Mouse (Mus musculus): ENCODE measurements around the gene Rdh9. TPM values are rescaled to one million over a fixed set of nuclear protein-coding genes. Genes with fewer than 3 reads are reported as not detected.
"Not testable (repeated sequence)": the region's sequence is repeated elsewhere in the genome, so short reads cannot be mapped to it uniquely, and the experiment has no call there.

Gene Rdh9
- polyA plus RNA-seq, 1 experiment from 2014 or later: 0.09 TPM

DNA sequence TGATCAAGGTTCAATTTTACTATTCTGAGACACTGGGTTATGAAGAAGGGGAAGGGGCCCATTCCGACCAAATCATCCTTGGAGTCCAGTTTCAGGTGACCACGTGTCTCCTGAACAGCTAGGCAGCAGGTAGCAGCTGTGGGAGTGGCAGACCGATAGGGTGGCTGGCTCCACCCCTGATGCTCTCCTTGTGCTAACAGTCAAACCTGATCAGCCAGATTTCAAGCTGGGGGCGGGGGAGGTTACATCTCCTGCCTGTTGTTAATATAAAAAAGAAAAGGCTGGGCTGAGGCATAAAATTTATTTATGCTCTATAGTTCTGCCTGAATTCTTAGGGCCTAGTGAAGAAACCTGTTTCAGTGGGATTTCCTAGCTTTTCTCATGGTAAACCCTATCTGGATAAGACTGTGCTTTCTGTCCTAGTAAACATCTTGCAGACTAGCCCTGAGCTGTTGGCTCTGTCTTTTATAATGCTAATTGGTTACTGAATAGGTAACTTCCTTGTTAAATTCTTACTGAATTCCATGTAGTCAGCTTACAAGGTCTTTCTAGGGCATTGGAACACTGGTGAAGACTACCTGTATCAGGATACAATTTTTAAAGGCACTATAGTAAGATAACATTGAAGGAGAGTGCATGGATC lies 41.2 kb downstream of the Rdh9 start:
- ATAC-seq (ENCODE audit: insufficient number of reproducible peaks, insufficient read depth, low FRiP score, low TSS enrichment); H3K4me2 ChIP-seq (replicated peaks); H3K27ac ChIP-seq; H3K9me3 ChIP-seq; H3K9ac ChIP-seq; H3K4me1 ChIP-seq; H3K36me3 ChIP-seq; H3K4me3 ChIP-seq; H3K27me3 ChIP-seq: not testable (repeated sequence)
- 69% methylated on average over 4 of the region's 4 CpGs for WGBS

DNA sequence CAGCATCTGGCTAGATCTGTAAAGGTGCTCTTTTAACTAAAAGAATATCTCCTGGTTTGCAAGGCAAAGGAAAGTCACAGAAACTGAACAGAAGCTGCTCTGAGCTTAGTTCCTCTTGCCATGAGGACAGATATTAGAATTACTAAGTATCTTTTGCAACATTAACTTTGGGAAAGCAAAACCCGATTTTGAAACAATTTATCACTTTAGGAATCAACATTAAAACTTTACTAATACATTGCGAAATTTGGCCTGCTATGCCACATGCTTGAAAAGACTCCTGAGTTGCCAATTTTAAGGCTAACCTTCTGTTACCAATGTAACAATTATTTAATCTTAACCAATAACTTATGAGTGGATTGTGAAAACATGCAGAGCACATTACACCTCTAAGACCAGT lies 45.6 kb downstream of the Rdh9 start:
- not testable (repeated sequence) for H3K9ac ChIP-seq; H3K4me2 ChIP-seq (replicated peaks); H3K9me3 ChIP-seq; H3K27me3 ChIP-seq; H3K36me3 ChIP-seq; H3K4me1 ChIP-seq; ATAC-seq (ENCODE audit: insufficient number of reproducible peaks, insufficient read depth, low FRiP score, low TSS enrichment); H3K4me3 ChIP-seq; H3K27ac ChIP-seq
- 88% methylated on average over 2 of the region's 2 CpGs for WGBS

DNA sequence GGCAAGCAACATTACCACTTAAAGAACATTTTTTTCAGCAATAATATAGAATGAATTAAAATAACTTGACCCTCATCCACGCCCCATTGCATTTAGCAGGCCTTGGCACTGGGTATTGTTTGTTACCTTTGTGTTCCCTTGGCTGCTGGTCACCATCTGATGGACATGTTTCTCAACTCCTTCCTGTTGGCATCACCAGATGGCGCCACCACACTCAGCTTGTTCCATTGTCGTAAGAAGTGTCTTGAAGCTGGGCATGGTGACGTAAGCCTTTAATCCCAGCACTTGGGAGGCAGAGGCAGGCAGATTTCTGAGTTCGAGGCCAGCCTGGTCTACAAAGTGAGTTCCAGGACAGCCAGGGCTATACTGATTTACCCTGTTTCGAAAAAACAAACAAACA lies 49.2 kb downstream of the Rdh9 start:
- no peak for ATAC-seq (ENCODE audit: insufficient number of reproducible peaks, insufficient read depth, low FRiP score, low TSS enrichment)
- H3K4me3 ChIP-seq: no peak overlapping the region
- WGBS: 80% methylated on average over 6 of the region's 6 CpGs
- H3K27me3 ChIP-seq: no peaks in the 10 kb centered on the region
- no peaks in the 10 kb centered on the region for H3K36me3 ChIP-seq
- H3K9ac ChIP-seq: no peak overlapping the region
- H3K4me2 ChIP-seq (replicated peaks): no peak overlapping the region
- no peak overlapping the region for H3K27ac ChIP-seq
- H3K9me3 ChIP-seq: no peaks in the 10 kb centered on the region
- no peaks in the 10 kb centered on the region for H3K4me1 ChIP-seq

DNA sequence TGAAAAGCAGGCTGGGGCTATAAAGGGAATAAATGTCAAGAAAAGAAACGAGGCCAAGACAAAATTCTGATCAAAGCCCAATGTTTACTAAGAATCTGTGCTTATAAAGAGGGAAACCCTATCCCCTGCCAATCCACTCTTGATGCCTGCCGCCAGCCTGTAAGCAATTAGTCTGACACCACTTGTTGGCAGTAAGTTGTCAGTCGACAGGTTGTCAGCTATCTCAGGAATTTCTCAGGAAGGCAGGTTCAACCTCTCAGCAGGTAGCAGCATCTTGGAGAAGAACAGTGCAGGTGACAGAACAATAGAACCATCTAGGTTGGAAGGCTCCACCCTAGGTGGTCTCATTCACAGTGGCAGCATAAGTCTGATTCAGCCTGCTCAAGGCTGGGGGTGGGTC lies 52.9 kb downstream of the Rdh9 start:
- Histone ChIP-seq H3K27me3 (no peaks in the 10 kb centered on the region), H3K4me1 (no peaks in the 10 kb centered on the region), H3K9me3 (no peaks in the 10 kb centered on the region), H3K4me3 (no peak overlapping the region), H3K27ac (no peak overlapping the region), H3K9ac (no peak overlapping the region), H3K36me3 (no peaks in the 10 kb centered on the region), H3K4me2 (replicated peaks) (no peak overlapping the region)
- 63% methylated on average over 3 of the region's 3 CpGs for WGBS
- no peak for ATAC-seq (ENCODE audit: insufficient number of reproducible peaks, insufficient read depth, low FRiP score, low TSS enrichment)

DNA sequence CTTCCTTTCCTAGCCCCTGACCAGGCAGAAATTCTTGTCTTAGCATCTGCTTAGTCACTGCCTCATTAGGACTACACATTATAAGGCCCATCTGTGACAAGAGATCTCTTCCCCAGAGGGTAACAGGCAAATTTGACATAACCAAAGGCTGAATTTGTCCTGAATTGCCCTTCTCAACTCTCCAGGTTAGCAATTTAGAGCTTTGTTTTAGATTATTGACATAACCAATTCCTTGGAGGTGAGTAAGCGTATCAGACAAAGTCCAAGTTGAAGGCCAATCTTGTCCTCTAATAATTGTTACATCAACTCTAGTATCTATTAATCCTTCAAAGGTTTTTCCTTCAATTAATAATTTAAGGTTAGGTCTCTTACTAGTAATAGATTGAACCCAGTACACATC lies 58.0 kb downstream of the Rdh9 start:
- not testable (repeated sequence) for ATAC-seq (ENCODE audit: insufficient number of reproducible peaks, insufficient read depth, low FRiP score, low TSS enrichment); H3K4me3 ChIP-seq; H3K4me2 ChIP-seq (replicated peaks); H3K4me1 ChIP-seq; H3K27ac ChIP-seq; H3K36me3 ChIP-seq; H3K27me3 ChIP-seq; H3K9ac ChIP-seq; H3K9me3 ChIP-seq
- 91% methylated on average over 1 of the region's 1 CpGs for WGBS

DNA sequence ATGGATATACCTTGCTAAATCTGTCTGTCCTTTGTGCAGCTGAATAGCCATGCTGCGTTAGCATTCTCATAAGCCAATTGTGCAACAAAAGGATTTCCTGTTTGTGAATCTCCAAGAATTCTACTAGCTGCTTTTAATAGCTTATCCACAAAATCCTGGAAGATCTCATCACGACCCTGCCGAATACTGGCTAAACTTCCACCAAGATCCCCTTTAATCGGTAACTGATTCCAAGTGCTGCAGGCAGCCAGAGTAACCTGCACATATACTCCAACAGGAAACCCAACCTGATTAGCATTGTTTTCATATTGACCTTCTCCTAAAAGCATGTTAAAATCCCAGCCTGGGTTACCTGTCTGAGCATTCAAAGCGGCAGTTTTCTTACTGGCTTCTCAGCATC lies 59.1 kb downstream of the Rdh9 start:
- ATAC-seq (ENCODE audit: insufficient number of reproducible peaks, insufficient read depth, low FRiP score, low TSS enrichment): no peak

DNA sequence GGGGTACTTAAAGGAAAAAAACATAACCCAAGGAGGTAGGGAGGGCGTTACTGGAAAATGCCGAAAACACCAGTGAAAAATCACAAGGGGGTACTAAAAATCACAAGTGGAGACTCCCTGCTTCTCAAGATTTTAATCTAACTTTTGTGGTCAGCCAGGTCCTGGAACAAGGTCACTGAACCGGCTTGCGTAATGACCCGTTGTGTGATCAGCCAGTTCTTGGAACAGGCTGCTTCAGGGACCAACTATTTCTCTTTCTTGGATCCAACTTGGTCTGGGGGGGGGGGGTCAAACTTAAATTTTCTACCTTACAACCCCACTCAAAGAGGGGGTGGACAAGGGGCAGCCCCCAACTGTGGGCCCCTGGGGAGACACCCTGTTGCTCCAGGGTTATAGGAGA lies 61.6 kb downstream of the Rdh9 start:
- not testable (repeated sequence) for ATAC-seq (ENCODE audit: insufficient number of reproducible peaks, insufficient read depth, low FRiP score, low TSS enrichment); H3K9me3 ChIP-seq; H3K9ac ChIP-seq; H3K27me3 ChIP-seq; H3K27ac ChIP-seq; H3K4me2 ChIP-seq (replicated peaks); H3K4me3 ChIP-seq; H3K36me3 ChIP-seq; H3K4me1 ChIP-seq
- 96% methylated on average over 5 of the region's 5 CpGs for WGBS

More for the DNA sequence above, 59.1 kb downstream of the Rdh9 start:
- Histone ChIP-seq H3K27me3 (no peaks in the 10 kb centered on the region), H3K9ac (no peak overlapping the region), H3K4me2 (replicated peaks) (no peak overlapping the region), H3K36me3 (no peaks in the 10 kb centered on the region), H3K4me1 (no peaks in the 10 kb centered on the region), H3K9me3 (no peaks in the 10 kb centered on the region), H3K27ac (no peak overlapping the region), H3K4me3 (no peak overlapping the region)
- 83% methylated on average over 5 of the region's 5 CpGs for WGBS

DNA sequence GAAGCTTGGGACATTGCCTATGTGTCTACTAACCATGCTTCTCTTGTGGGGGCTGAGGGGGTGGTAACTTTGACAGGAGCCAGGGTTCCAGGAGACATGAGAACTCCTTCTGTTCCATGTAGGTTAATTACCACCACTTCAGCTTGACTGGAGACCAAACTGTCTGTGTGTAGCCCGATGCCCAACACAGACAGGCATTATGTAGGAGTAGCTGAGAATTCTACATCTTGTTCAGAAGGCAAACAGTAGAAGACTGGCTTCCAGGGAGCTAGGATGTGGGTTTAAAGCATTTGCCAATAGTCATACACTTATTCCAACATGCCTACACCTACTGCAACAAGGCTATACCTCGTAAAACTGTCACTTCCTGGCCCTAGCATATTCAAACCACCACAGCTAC lies 62.4 kb downstream of the Rdh9 start:
- no peak for ATAC-seq (ENCODE audit: insufficient number of reproducible peaks, insufficient read depth, low FRiP score, low TSS enrichment)
- no peaks in the 10 kb centered on the region for H3K4me1 ChIP-seq
- no peak overlapping the region for H3K27ac ChIP-seq
- H3K9ac ChIP-seq: no peak overlapping the region
- H3K9me3 ChIP-seq: no peaks in the 10 kb centered on the region
- WGBS: 84% methylated on average over 2 of the region's 2 CpGs
- no peaks in the 10 kb centered on the region for H3K36me3 ChIP-seq
- no peaks in the 10 kb centered on the region for H3K27me3 ChIP-seq
- no peak overlapping the region for H3K4me3 ChIP-seq
- no peak overlapping the region for H3K4me2 ChIP-seq (replicated peaks)

DNA sequence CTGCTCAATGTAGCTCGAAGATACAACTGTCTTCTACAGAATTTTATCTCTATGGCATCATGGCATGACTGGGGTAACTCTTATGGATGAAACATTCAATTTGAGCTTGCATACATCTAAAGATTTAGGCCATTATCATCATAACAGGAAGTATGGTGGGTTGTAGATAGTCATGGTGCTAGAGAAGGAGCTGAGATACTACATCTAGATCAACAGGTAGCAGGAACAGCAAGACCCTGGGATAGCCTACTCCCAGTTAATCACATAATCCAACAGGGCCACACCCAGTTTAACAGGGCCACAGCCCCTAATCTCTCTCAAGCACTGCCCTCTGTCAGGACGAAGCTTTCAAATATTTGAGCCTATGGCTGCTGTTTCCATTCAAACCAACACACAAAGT lies 64.6 kb downstream of the Rdh9 start:
- Histone ChIP-seq H3K4me2 (replicated peaks) (no peak overlapping the region), H3K27ac (no peak overlapping the region), H3K9ac (no peak overlapping the region), H3K27me3 (no peaks in the 10 kb centered on the region), H3K9me3 (no peaks in the 10 kb centered on the region), H3K4me1 (no peaks in the 10 kb centered on the region), H3K4me3 (no peak overlapping the region), H3K36me3 (no peaks in the 10 kb centered on the region)
- 68% methylated on average over 2 of the region's 2 CpGs for WGBS
- ATAC-seq (ENCODE audit: insufficient number of reproducible peaks, insufficient read depth, low FRiP score, low TSS enrichment): no peak

Other genes with a start within 250 kb of the Rdh9 start
- gene Nxph4, start 241.8 kb upstream of the Rdh9 start, polyA plus RNA-seq (2016; fragmentation: Nextera tagmentation; extraction: Ambion mirVana): 6.5 and 8.0 TPM in 2 replicates
- gene Lrp1, start 155.2 kb upstream of the Rdh9 start, polyA plus RNA-seq (2016; fragmentation: Nextera tagmentation; extraction: Ambion mirVana): 115 TPM in 2 replicates
- gene Stat6, start 133.4 kb upstream of the Rdh9 start, polyA plus RNA-seq (2016; fragmentation: Nextera tagmentation; extraction: Ambion mirVana): 13.0 and 13.3 TPM in 2 replicates
- 9.0 and 11.9 TPM in 2 replicates for gene Nemp1, start 109.5 kb upstream of the Rdh9 start, polyA plus RNA-seq (2016; fragmentation: Nextera tagmentation; extraction: Ambion mirVana)
- gene Nab2, start 107.8 kb upstream of the Rdh9 start, polyA plus RNA-seq (2016; fragmentation: Nextera tagmentation; extraction: Ambion mirVana): 18.8 and 19.5 TPM in 2 replicates
- 0.20 and 0.58 TPM in 2 replicates for gene Myo1a, start 71.2 kb upstream of the Rdh9 start, polyA plus RNA-seq (2016; fragmentation: Nextera tagmentation; extraction: Ambion mirVana)
- gene Tac2, start 51.9 kb upstream of the Rdh9 start, polyA plus RNA-seq (2016; fragmentation: Nextera tagmentation; extraction: Ambion mirVana): 1.2 and 2.1 TPM in 2 replicates
- gene Zbtb39, start 36.8 kb upstream of the Rdh9 start, polyA plus RNA-seq (2016; fragmentation: Nextera tagmentation; extraction: Ambion mirVana): 4.8 and 5.2 TPM in 2 replicates
- gene Gpr182, start 24.7 kb upstream of the Rdh9 start, polyA plus RNA-seq (2016; fragmentation: Nextera tagmentation; extraction: Ambion mirVana): 0.48 and 0.70 TPM in 2 replicates
- gene Rdh1, start 16.7 kb upstream of the Rdh9 start, polyA plus RNA-seq (2016; fragmentation: Nextera tagmentation; extraction: Ambion mirVana): not detected in 2 replicates
- gene Rdh16f1, start 16.6 kb upstream of the Rdh9 start, polyA plus RNA-seq (2016; fragmentation: Nextera tagmentation; extraction: Ambion mirVana): 0.09 TPM in 1 of 2 replicates, not detected in the other
- not detected in 2 replicates for gene Rdh16, start 24.8 kb downstream of the Rdh9 start, polyA plus RNA-seq (2016; fragmentation: Nextera tagmentation; extraction: Ambion mirVana)
- gene Rdh19, start 73.5 kb downstream of the Rdh9 start, polyA plus RNA-seq (2016; fragmentation: Nextera tagmentation; extraction: Ambion mirVana): not detected in 2 replicates
- gene Rdh16f2, start 90.1 kb downstream of the Rdh9 start, polyA plus RNA-seq (2016; fragmentation: Nextera tagmentation; extraction: Ambion mirVana): not detected in 2 replicates
- not detected in 2 replicates for gene Rdh7, start 112.4 kb downstream of the Rdh9 start, polyA plus RNA-seq (2016; fragmentation: Nextera tagmentation; extraction: Ambion mirVana)
- gene Sdr9c7, start 122.1 kb downstream of the Rdh9 start, polyA plus RNA-seq (2016; fragmentation: Nextera tagmentation; extraction: Ambion mirVana): not detected in 2 replicates
- not detected in 2 replicates for gene Hsd17b6, start 231.2 kb downstream of the Rdh9 start, polyA plus RNA-seq (2016; fragmentation: Nextera tagmentation; extraction: Ambion mirVana)
- gene Prim1, start 238.8 kb downstream of the Rdh9 start, polyA plus RNA-seq (2016; fragmentation: Nextera tagmentation; extraction: Ambion mirVana): 94.6 and 95.2 TPM in 2 replicates